Mouse (Mus musculus): Measurements from ENCODE around the gene Sfxn3. TPM values are rescaled to one million over a fixed set of nuclear protein-coding genes. Genes with fewer than 3 reads are reported as not detected.
"Not testable (repeated sequence)": the region's sequence is repeated elsewhere in the genome, so short reads cannot be mapped to it uniquely, and the experiment has no call there.

Gene Sfxn3
- polyA plus RNA-seq, 1 experiment: not detected

DNA sequence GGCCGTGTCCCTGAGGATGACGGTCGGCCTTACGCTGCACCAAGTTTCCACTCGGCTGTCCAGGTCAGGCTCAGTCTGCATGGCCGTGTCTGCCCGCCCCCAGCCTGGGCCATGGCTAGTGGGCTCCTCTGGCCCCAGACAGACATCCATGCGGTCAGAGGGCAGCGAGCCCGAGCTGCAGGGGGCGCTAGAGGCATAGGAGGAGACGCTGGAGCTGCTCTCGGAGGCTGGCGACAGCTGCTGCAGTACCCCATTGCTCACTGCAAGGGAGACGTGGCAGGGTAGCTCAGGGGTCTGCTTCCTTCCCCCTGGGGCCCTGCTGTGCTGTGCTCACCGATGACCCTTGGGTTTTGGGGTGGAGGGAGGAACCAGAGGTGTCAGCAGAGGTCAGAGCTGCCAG lies 10.4 kb upstream of the Sfxn3 start:
- Histone ChIP-seq H3K27ac (ENCODE audit: insufficient read depth, low read depth, low read length) (no peak overlapping the region), H3K4me1 (ENCODE audit: control insufficient read depth, insufficient read depth, low read length) (no peaks in the 10 kb centered on the region), H3K4me3 (ENCODE audit: insufficient read depth, low read depth, low read length) (no peak overlapping the region)
- WGBS: 48% methylated on average over 16 of the region's 16 CpGs
- TF ChIP-seq POLR2A (IDR thresholded peaks at IDR 0.05; ENCODE audit: insufficient read depth, low read depth, low read length): no peak
- no peak for TF ChIP-seq CTCF (IDR thresholded peaks at IDR 0.05; ENCODE audit: insufficient read depth, low read depth, low read length)

- WGBS: 91% methylated on average over 7 of the region's 7 CpGs
Measured at GRCm38 (mm10) chr19:45038198-45038597, 9.1 kb upstream of the Sfxn3 start.

GRCm38 (mm10) chr19:45040214-45040613 lies 7.1 kb upstream of the Sfxn3 start:
- no peak overlapping the region for H3K4me3 ChIP-seq (ENCODE audit: insufficient read depth, low read depth, low read length)
- TF ChIP-seq CTCF (IDR thresholded peaks at IDR 0.05; ENCODE audit: insufficient read depth, low read depth, low read length) (no peak), POLR2A (IDR thresholded peaks at IDR 0.05; ENCODE audit: insufficient read depth, low read depth, low read length) (no peak)
- no peaks in the 10 kb centered on the region for H3K4me1 ChIP-seq (ENCODE audit: control insufficient read depth, insufficient read depth, low read length)
- no peak overlapping the region for H3K27ac ChIP-seq (ENCODE audit: insufficient read depth, low read depth, low read length)
- 73% methylated on average over 13 of the region's 13 CpGs for WGBS

More at GRCm38 (mm10) chr19:45038198-45038597, 9.1 kb upstream of the Sfxn3 start:
- H3K27ac ChIP-seq (ENCODE audit: insufficient read depth, low read depth, low read length); H3K4me1 ChIP-seq (ENCODE audit: control insufficient read depth, insufficient read depth, low read length); H3K4me3 ChIP-seq (ENCODE audit: insufficient read depth, low read depth, low read length): not testable (repeated sequence)

DNA sequence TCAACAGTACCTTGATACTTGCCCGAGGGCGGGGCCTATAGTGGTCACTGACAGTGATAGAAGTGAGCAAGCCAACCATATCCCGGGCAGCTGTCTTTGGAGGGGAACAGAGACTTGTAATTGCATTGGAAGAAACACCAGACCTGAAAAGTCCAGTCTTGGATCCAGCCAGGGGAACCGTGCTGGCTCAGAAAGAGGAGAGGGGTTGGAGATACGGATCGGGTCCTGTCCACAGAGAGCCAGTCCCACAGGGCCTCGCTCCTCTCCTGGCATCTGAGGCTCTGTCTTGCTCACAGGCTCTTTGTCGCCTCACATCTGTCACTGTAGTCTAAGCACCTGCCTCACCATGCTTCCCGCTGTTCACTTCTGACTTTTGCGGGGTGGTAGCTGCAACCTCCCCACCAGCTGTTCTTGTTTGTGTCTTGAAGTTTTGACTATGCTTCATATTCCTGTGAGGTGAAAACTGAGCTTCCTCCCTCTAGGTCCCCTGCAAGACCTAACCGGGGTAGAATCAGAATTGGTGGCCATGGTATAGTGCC lies 2.8 kb upstream of the Sfxn3 start:
- no peak overlapping the region for H3K27ac ChIP-seq (ENCODE audit: insufficient read depth, low read depth, low read length)
- no peak overlapping the region for H3K4me3 ChIP-seq (ENCODE audit: insufficient read depth, low read depth, low read length)
- no peak for TF ChIP-seq POLR2A (IDR thresholded peaks at IDR 0.05; ENCODE audit: insufficient read depth, low read depth, low read length)
- TF ChIP-seq CTCF (IDR thresholded peaks at IDR 0.05; ENCODE audit: insufficient read depth, low read depth, low read length): no peak
- 81% methylated on average over 11 of the region's 11 CpGs for WGBS
- H3K4me1 ChIP-seq (ENCODE audit: control insufficient read depth, insufficient read depth, low read length): peaks cover 20% of the 10 kb centered on the region

GRCm38 (mm10) chr19:45045236-45045635 lies 2.1 kb upstream of the Sfxn3 start:
- Histone ChIP-seq H3K27ac (ENCODE audit: insufficient read depth, low read depth, low read length) (no peak overlapping the region), H3K4me1 (ENCODE audit: control insufficient read depth, insufficient read depth, low read length) (peaks cover 26% of the 10 kb centered on the region), H3K4me3 (ENCODE audit: insufficient read depth, low read depth, low read length) (no peak overlapping the region)
- TF ChIP-seq POLR2A (IDR thresholded peaks at IDR 0.05; ENCODE audit: insufficient read depth, low read depth, low read length): no peak
- TF ChIP-seq CTCF (IDR thresholded peaks at IDR 0.05; ENCODE audit: insufficient read depth, low read depth, low read length): no peak
- WGBS: 67% methylated on average over 15 of the region's 15 CpGs

- TF ChIP-seq POLR2A (IDR thresholded peaks at IDR 0.05; ENCODE audit: insufficient read depth, low read depth, low read length): no peak
- TF ChIP-seq CTCF (IDR thresholded peaks at IDR 0.05; ENCODE audit: insufficient read depth, low read depth, low read length): no peak
- 92% methylated on average over 5 of the region's 5 CpGs for WGBS
- H3K4me3 ChIP-seq (ENCODE audit: insufficient read depth, low read depth, low read length): peak within 1 kb of the TSS; percentile 61
- peak within 1 kb of the TSS; percentile 96 for H3K27ac ChIP-seq (ENCODE audit: insufficient read depth, low read depth, low read length)
- peaks cover 28% of the 10 kb centered on the region for H3K4me1 ChIP-seq (ENCODE audit: control insufficient read depth, insufficient read depth, low read length)
Measured at GRCm38 (mm10) chr19:45045651-45046050, 1.7 kb upstream of the Sfxn3 start, which contains the start of gene Pdzd7. TSS of gene Pdzd7 (minus strand) at chr19:45045717.

- Histone ChIP-seq H3K4me3 (ENCODE audit: insufficient read depth, low read depth, low read length) (peak overlapping the region; percentile 61), H3K4me1 (ENCODE audit: control insufficient read depth, insufficient read depth, low read length) (peaks cover 31% of the 10 kb centered on the region), H3K27ac (ENCODE audit: insufficient read depth, low read depth, low read length) (peak overlapping the region; percentile 96)
- TF ChIP-seq CTCF (IDR thresholded peaks at IDR 0.05; ENCODE audit: insufficient read depth, low read depth, low read length) (no peak), POLR2A (IDR thresholded peaks at IDR 0.05; ENCODE audit: insufficient read depth, low read depth, low read length) (no peak; the same call in none of the 2 replicates)
- WGBS: under 1% methylated on average over 34 of the region's 34 CpGs
Measured at GRCm38 (mm10) chr19:45046523-45047321, 581 bp upstream of the Sfxn3 start.

DNA sequence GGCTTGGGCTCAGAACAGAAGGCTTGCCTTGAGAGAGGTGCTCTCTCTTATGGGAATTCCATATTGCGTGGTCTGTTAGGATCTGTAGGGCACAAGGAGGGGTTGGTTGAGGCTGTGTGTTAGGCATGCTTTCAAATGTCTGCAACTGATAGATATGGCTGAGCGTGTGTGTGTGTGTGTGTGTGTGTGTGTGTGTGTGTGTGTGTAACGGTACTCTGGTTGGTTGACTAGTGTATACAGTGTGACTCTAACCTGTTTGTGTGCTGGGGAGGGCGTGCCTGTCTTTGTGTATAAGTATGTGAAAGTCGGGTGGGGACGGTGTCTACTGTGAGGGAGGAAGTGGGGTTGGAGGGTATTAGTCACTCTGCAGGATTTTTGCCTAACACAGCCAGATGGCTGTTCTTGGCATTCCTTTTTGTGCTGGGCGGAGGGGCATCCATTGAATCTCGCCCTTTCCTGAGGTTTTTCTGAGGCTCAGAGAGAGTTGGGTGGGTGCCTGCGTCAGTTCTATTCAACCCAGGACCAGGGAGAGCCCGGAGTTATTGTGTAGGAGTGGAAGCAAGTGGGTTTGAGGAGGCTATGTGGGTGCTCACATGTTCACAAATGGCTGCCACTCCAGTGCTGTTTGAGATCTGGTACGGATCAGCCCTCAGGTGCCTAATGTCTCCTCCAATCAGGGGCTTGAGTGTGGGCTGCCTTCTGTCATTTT lies 786 bp downstream of the Sfxn3 start:
- Histone ChIP-seq H3K4me1 (ENCODE audit: control insufficient read depth, insufficient read depth, low read length) (peaks cover 31% of the 10 kb centered on the region), H3K27ac (ENCODE audit: insufficient read depth, low read depth, low read length) (peak overlapping the region; percentile 96), H3K4me3 (ENCODE audit: insufficient read depth, low read depth, low read length) (peak overlapping the region; percentile 61)
- TF ChIP-seq CTCF (IDR thresholded peaks at IDR 0.05; ENCODE audit: insufficient read depth, low read depth, low read length): no peak
- TF ChIP-seq POLR2A (IDR thresholded peaks at IDR 0.05; ENCODE audit: insufficient read depth, low read depth, low read length): no peak
- WGBS: 2% methylated on average over 11 of the region's 11 CpGs
